Mouse (Mus musculus) small intestine, adult 2 months (tissue): ENCODE results near the gene 2010111I01Rik. TPM values are rescaled to one million over a fixed set of nuclear protein-coding genes. Genes with fewer than 3 reads are reported as not detected.

Source experiments
- H3K27ac ChIP-seq: fragments of 200-500 bp; 2 replicates; pipeline ENCODE4 v1.5.1; 2012; ENCODE audit warnings: low read depth, low read length, control low read depth, inconsistent platforms; ENCODE audit not compliant: insufficient read depth
- H3K27me3 ChIP-seq: fragments of 200-500 bp; 2 replicates; pipeline ENCODE4 v1.6.1; 2012; ENCODE audit warnings: mild to moderate bottlenecking, moderate library complexity, low read length, inconsistent platforms; ENCODE audit not compliant: control insufficient read depth, insufficient read depth
- H3K36me3 ChIP-seq: fragments of 200-500 bp; 2 replicates; pipeline ENCODE4 v1.6.1; 2012; ENCODE audit warnings: mild to moderate bottlenecking, low read length, control low read depth, inconsistent platforms; ENCODE audit not compliant: control insufficient read depth, insufficient read depth
- H3K4me1 ChIP-seq: fragments of 200-500 bp; 2 replicates; pipeline ENCODE4 v1.6.1; 2012; ENCODE audit warnings: low read length, inconsistent platforms, mixed read lengths; ENCODE audit not compliant: control insufficient read depth, insufficient read depth, insufficient read length
- H3K4me3 ChIP-seq: fragments of 200-500 bp; 2 replicates; pipeline ENCODE4 v1.5.1; 2012; ENCODE audit warnings: low read depth, mild to moderate bottlenecking, control low read depth, inconsistent platforms, low read length, moderate library complexity
- CTCF ChIP-seq: fragments of 200-500 bp; IDR thresholded peaks from 2 replicates; pipeline ENCODE4 v1.5.1; 2012; ENCODE audit warnings: low read depth, mild to moderate bottlenecking, control low read depth, inconsistent platforms, low read length, moderate library complexity, mixed read lengths; ENCODE audit not compliant: insufficient replicate concordance, insufficient read length; ENCODE audit errors: extremely low read depth
- POLR2A ChIP-seq: fragments of 200-500 bp; IDR thresholded peaks from 2 replicates; pipeline ENCODE4 v1.6.1; 2012; ENCODE audit warnings: low read depth, mild to moderate bottlenecking, control low read depth, inconsistent platforms, low read length, moderate library complexity
- WGBS: fragments of 180-500 bp; shearing (Covaris S2); methylation state at CpG from one replicate; pipeline ENCODE4 v1.1.7; 2018; 5-methylcytosine and 5-hydroxymethylcytosine counted together
- polyA plus RNA-seq: library from polyadenylated mRNA; depleted of rRNA; stranded (reverse); fragments of >200 nt; gene quantifications from 2 replicates; pipeline ENCODE4 v1.2.3, GENCODE M21; 2012

Gene 2010111I01Rik
- polyA plus RNA-seq, 1 experiment: 48.4 TPM

DNA sequence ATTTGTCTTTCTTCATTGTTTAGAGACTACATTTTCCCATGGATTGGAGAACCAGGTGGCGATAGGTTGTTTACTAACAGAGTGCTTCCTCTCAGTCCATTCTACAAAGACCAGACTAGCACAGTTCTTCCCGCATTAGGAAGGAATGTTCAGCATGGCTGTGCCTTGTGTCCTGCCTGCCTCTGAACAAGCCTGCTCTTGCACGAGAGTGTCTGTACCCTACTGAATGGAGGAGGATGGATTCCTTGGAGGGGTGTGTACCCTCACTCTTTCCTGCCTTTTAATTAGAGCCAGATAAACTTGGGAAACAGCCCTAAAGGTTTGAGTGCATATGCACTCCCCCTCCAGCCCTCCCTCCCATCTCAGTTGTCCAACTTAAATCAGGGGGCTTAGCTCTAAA is 315.7 kb downstream of the 2010111I01Rik start:
- Histone ChIP-seq H3K27ac (peak overlapping the region; percentile 9; the same call in 1 of the 2 replicates), H3K27me3 (no peaks in the 10 kb centered on the region), H3K4me1 (peaks cover 12% of the 10 kb centered on the region), H3K36me3 (peaks cover 23% of the 10 kb centered on the region), H3K4me3 (no peak overlapping the region)
- WGBS: 56% methylated on average over 3 of the region's 3 CpGs
- TF ChIP-seq CTCF (no peak), POLR2A (no peak)

DNA sequence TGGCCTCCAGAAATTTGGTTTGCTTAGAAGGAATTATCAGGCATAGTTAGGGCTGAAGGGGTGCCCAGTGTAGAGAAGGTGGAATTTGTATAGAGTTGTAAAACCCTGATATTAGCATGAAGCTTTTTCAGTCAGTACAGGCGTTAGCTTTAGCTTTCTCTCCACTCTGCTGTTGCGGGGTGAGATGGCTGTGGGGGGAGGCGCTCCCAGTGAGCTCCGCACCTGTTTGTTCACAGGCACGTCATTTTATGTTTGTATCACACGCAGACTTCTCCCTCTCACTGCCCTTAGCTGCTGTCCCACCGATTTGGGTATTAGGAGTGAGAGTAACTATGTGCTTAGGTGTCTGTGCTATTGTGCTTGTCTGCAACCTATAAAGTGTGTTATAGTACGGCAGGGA is 316.5 kb downstream of the 2010111I01Rik start:
- Histone ChIP-seq H3K36me3 (peaks cover 26% of the 10 kb centered on the region), H3K27me3 (no peaks in the 10 kb centered on the region), H3K4me1 (peaks cover 9% of the 10 kb centered on the region), H3K4me3 (no peak overlapping the region), H3K27ac (no peak overlapping the region)
- no peak for TF ChIP-seq CTCF
- no peak for TF ChIP-seq POLR2A
- WGBS: 70% methylated on average over 8 of the region's 8 CpGs

DNA sequence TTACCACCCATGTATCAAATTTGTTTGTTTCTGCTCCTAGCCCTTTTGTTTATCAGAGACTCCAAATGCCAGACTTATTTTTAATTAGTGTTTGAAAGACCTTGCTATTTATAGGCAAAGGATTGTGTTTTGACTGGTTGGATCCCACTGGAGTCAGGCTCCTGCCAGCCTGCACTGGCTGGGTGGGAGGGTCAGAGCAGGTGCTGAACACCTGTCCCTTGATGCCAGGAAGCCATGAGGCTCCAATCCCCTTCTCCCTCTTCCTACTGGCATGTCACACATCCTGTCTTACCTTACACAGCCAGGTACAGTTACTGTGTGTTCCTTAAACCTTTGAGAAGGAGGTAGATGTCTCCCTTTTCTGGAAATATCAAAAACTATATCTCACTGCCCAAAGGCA is 318.5 kb downstream of the 2010111I01Rik start:
- no peak overlapping the region for H3K4me3 ChIP-seq
- no peak overlapping the region for H3K27ac ChIP-seq
- H3K27me3 ChIP-seq: no peaks in the 10 kb centered on the region
- TF ChIP-seq POLR2A: no peak
- TF ChIP-seq CTCF: no peak
- H3K36me3 ChIP-seq: peaks cover 44% of the 10 kb centered on the region
- peaks cover 5% of the 10 kb centered on the region for H3K4me1 ChIP-seq

DNA sequence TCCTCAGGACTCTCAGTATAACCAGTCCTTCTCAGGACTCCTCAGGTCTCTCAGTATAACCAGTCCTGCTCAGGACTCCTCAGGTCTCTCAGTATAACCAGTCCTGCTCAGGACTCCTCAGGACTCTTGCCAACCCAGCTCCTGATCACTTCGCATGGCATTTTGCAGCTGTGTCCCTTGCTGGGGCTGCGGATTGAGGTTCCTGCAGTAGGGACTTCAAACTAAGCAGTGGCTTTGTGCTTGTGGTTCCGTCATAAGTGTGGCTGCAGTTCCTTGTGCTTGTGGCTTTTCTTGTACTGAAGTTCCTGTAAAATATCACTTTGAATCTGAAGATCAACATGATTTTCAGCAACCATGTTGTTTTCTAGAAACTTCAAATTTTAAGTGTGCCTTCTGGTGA is 320.1 kb downstream of the 2010111I01Rik start:
- Histone ChIP-seq H3K36me3 (peaks cover 51% of the 10 kb centered on the region), H3K27me3 (no peaks in the 10 kb centered on the region), H3K4me1 (peaks cover 1% of the 10 kb centered on the region; the same call in 1 of the 2 replicates), H3K4me3 (no peak overlapping the region), H3K27ac (no peak overlapping the region)
- WGBS: 88% methylated on average over 3 of the region's 3 CpGs
- no peak for TF ChIP-seq CTCF
- TF ChIP-seq POLR2A: no peak

DNA sequence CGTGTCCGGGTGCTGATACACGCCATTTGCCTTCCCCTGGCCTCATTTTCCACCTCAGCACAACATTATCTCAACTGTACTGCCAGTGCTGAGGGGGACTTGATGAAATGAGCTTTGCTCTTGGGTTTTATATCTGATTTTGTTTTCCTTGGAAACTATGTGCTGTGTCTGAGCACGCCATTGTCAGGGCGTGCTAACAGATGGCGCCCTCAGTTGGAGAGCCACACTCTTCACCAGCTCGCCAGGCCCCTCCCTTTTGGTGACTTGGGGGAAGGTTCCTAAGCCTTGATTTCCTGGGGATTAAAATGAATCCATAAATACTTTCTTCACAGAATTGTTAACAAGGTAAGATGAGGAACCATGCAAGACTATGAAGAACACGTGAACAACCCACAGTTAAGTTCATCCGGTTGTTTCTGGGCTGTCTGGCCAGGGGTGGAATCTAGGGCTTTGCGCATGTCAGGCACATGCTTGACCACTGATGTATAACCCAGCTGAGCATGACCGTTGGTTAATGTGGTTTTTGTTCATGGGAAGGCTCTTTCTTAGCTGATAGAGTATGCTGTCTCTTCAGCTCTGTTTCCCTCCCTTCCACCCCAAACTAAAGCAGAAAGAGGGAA is 321.9 kb downstream of the 2010111I01Rik start:
- Histone ChIP-seq H3K4me1 (0 out of 2 replicates have a peak, but pooled peaks cover 1% of the 10 kb centered on the region), H3K36me3 (peaks cover 61% of the 10 kb centered on the region), H3K27ac (no peak overlapping the region), H3K27me3 (no peaks in the 10 kb centered on the region), H3K4me3 (no peak overlapping the region)
- 84% methylated on average over 11 of the region's 11 CpGs for WGBS
- TF ChIP-seq CTCF (no peak), POLR2A (no peak)

DNA sequence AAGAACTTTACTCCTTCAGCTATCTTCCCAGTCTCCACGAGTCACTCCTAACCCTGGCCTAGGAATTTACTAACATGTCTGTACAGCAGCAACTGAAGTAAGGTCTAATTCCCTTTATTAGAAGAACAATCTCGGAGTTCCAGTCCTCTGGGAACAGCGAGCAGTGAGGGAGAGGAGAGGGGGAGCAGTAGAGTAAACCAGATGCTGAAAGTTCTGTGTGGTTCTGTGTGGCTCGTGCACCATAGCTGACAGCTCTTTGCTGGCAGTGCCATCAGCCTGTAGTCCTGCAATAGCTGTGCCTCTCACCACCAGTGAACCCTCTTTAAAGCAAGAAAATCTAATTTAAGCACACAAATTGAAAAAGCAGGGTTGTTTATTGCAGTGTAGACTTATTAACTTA is 324.5 kb downstream of the 2010111I01Rik start:
- 63% methylated on average over 4 of the region's 4 CpGs for WGBS
- H3K36me3 ChIP-seq: peaks cover 47% of the 10 kb centered on the region
- no peak overlapping the region for H3K4me3 ChIP-seq
- no peak overlapping the region for H3K27ac ChIP-seq
- H3K27me3 ChIP-seq: no peaks in the 10 kb centered on the region
- H3K4me1 ChIP-seq: peaks cover 3% of the 10 kb centered on the region
- TF ChIP-seq POLR2A: no peak
- no peak for TF ChIP-seq CTCF

DNA sequence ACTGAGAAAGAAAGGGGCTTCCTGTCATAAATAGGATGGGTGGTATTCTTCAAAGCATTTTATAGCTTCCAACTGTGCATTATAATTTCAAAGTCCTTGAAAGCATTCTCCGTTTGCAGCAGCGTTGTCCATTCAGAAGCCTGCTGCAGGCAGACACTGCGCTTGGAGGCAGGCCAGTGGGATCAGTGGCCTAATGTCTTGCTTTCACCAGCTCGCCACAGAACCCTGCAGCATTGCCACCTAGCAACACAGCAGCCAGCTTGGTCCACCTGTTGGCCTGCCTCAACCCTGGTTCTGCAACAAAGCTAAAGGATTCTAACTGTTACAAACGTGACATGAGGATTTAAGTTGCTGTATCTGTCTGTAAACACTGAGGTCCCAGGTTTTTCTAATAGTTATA is 325.0 kb downstream of the 2010111I01Rik start:
- peaks cover 3% of the 10 kb centered on the region for H3K4me1 ChIP-seq
- H3K27ac ChIP-seq: no peak overlapping the region
- H3K4me3 ChIP-seq: no peak overlapping the region
- WGBS: 72% methylated on average over 5 of the region's 5 CpGs
- H3K36me3 ChIP-seq: peaks cover 48% of the 10 kb centered on the region
- no peak for TF ChIP-seq CTCF
- H3K27me3 ChIP-seq: no peaks in the 10 kb centered on the region
